Mouse (Mus musculus): Measurements from ENCODE around the gene Lax1. TPM values are rescaled to one million over a fixed set of nuclear protein-coding genes. Genes with fewer than 3 reads are reported as not detected.

Gene Lax1
- total RNA-seq, 2 experiments from 2014 or later: 0.35 TPM; not detected in 1

DNA sequence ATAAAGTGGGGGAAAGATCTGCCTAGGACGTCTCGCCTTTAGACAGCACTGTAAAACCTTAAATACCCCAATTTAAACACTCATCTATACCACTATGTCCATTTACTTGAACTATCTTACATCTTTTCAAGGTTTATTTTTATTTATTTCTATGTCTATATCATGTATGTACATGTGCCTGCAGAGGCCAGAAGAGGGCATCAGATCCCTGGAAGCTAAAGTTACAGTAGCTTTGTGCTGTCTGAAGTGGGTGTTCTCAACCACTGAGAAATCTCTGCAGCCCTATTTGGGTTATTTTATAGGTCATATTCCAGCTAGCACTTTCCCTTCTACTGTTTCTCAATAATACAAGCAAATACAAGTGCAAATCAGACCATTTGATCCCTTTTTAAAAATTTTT, 57.7 kb downstream of the Lax1 start:
- no peak for DNase-seq

Small RNA genes within 50 kb of the gene (microRNA-seq; reads per million reads assigned to microRNA genes)
- 0 to 1.1 reads per million in 2 experiments for gene Mir6903 (ENCODE audit: borderline replicate concordance in 2 of 2)

Other genes starting within 250 kb of the Lax1 start
- gene Snrpe, start 79.8 kb downstream of the Lax1 start, total RNA-seq (2021): 10 to 100 TPM; 49.4 to 55.1 TPM
- gene Zbed6, start 29.2 kb downstream of the Lax1 start, total RNA-seq (2021): 1 to 10 TPM; 6.1 to 8.9 TPM
- gene Gm38394, start 28.8 kb downstream of the Lax1 start, total RNA-seq (2021): 10 to 100 TPM; 22.2 to 28.3 TPM
- 10 to 100 TPM; 12.0 to 17.2 TPM for gene Atp2b4, start 110.9 kb upstream of the Lax1 start, total RNA-seq (2021)
- gene Optc, start 217.9 kb upstream of the Lax1 start, total RNA-seq (2021): under 1 TPM in 1 of 2 experiments, not detected in 1; 0.75 TPM
- gene Prelp, start 231.3 kb upstream of the Lax1 start, total RNA-seq (2021): 10 to 100 TPM; 14.9 to 21.8 TPM